Mouse (Mus musculus) heart, postnatal 14 days (tissue): ENCODE results near the gene Myo9a. TPM values are rescaled to one million over a fixed set of nuclear protein-coding genes. Genes with fewer than 3 reads are reported as not detected.

Source experiments
- DNase-seq, 2 experiments: peaks; one replicate each; pipeline ENCODE4 v3.0.0; 2021 to 2022
- intact Hi-C: fragments of 180-260 bp; cut with DNase I; formaldehyde crosslinking; loops from one replicate; pipeline ENCODE4 v1.15.1; 2025
- long read RNA-seq, 2 experiments: library from polyadenylated mRNA; stranded (forward); transcript quantifications; one replicate each; pipeline ENCODE4 v2.0.0; 2021
- total RNA-seq, 2 experiments: library from RNA; stranded (reverse); gene quantifications; 2 replicates each; pipeline ENCODE4 v1.2.3; 2021

Myo9a gene
- total RNA-seq, result 10 to 100 TPM; 13.7 to 19.8 TPM
- long read RNA-seq, experiment 1, partial matches to known transcripts, result 1 of 2 reads
- long read RNA-seq, experiment 1, other reads (novel, unspliced or antisense), result 1 of 2 reads
- long read RNA-seq, experiment 2, partial matches to known transcripts, result 1 of 2 reads
- long read RNA-seq, experiment 2, other reads (novel, unspliced or antisense), result 1 of 2 reads

- intact Hi-C loops, result no loop called here
- peak; percentile 100 for DNase-seq
Measured at GRCm38 (mm10) chr9:59750267-59751065, at the start of gene Myo9a, which contains the start of gene Senp8. Gene Myo9a (plus strand): TSS chr9:59750896. Gene Senp8 (minus strand): TSS chr9:59750710.

GRCm38 (mm10) chr9:59701094-59701493 is 49.6 kb upstream of the Myo9a start:
- intact Hi-C loops, result no loop called here

GRCm38 (mm10) chr9:59703099-59703498 is 47.6 kb upstream of the Myo9a start:
- DNase-seq, result no peak
- intact Hi-C loops, result no loop called here

More at GRCm38 (mm10) chr9:59701094-59701493, 49.6 kb upstream of the Myo9a start:
- DNase-seq, result no peak

- no peak for DNase-seq
- intact Hi-C loops, result no loop called here
Measured at GRCm38 (mm10) chr9:59706850-59707825, 43.6 kb upstream of the Myo9a start.

- DNase-seq, result no peak
- intact Hi-C loops, result no loop called here
Measured at GRCm38 (mm10) chr9:59709225-59709624, 41.5 kb upstream of the Myo9a start.

- intact Hi-C loops, result no loop called here
- DNase-seq, result no peak
Measured at GRCm38 (mm10) chr9:59716275-59716898, 34.3 kb upstream of the Myo9a start.

GRCm38 (mm10) chr9:59718237-59718636 is 32.5 kb upstream of the Myo9a start:
- intact Hi-C loops, result no loop called here
- DNase-seq, result no peak

GRCm38 (mm10) chr9:59721144-59721543 is 29.6 kb upstream of the Myo9a start:
- intact Hi-C loops, result loop anchor here (5.0 kb wide), 1 partner anchor 36 kb away; no protein-coding TSS in a partner anchor
- DNase-seq, result no peak

- peak; percentile 65 to 80 for DNase-seq
- intact Hi-C loops, result loop anchor here (2.0 to 5.0 kb wide), 2 partner anchors 34 to 234 kb away; no protein-coding TSS in a partner anchor
Measured at GRCm38 (mm10) chr9:59723096-59723657, 27.5 kb upstream of the Myo9a start.

- intact Hi-C loops, result loop anchor here (2.0 to 5.0 kb wide), 2 partner anchors 33 to 233 kb away; no protein-coding TSS in a partner anchor
- DNase-seq, result peak; percentile 16 to 20
Measured at GRCm38 (mm10) chr9:59723791-59724442, 26.8 kb upstream of the Myo9a start.

GRCm38 (mm10) chr9:59725515-59725914 is 25.2 kb upstream of the Myo9a start:
- intact Hi-C loops, result no loop called here
- DNase-seq, result no peak

- intact Hi-C loops, result no loop called here
- DNase-seq, result no peak
Measured at GRCm38 (mm10) chr9:59727569-59728286, 23.0 kb upstream of the Myo9a start.

GRCm38 (mm10) chr9:59731136-59731535 is 19.6 kb upstream of the Myo9a start:
- no peak for DNase-seq
- intact Hi-C loops, result no loop called here

- no peak for DNase-seq
- intact Hi-C loops, result no loop called here
Measured at GRCm38 (mm10) chr9:59733075-59733474, 17.6 kb upstream of the Myo9a start.

GRCm38 (mm10) chr9:59735394-59735793 is 15.3 kb upstream of the Myo9a start:
- intact Hi-C loops, result no loop called here
- DNase-seq, result no peak

GRCm38 (mm10) chr9:59740593-59740992 is 10.1 kb upstream of the Myo9a start:
- DNase-seq, result no peak

GRCm38 (mm10) chr9:59743903-59744302 is 6.8 kb upstream of the Myo9a start:
- intact Hi-C loops, result no loop called here
- no peak for DNase-seq

More at GRCm38 (mm10) chr9:59740593-59740992, 10.1 kb upstream of the Myo9a start:
- intact Hi-C loops, result no loop called here

- intact Hi-C loops, result no loop called here
- no peak for DNase-seq
Measured at GRCm38 (mm10) chr9:59748387-59748786, 2.3 kb upstream of the Myo9a start.
